In genomic region chr10:60889792-60890191, GRCm38 (mm10) we compare ENCODE assay signal across 17 mouse cellular contexts. TPM values are rescaled to one million over a fixed set of nuclear protein-coding genes. Genes with fewer than 3 reads are reported as not detected.
A peak's percentile ranks its signal among the peaks of the same experiment; 100 is the strongest.
DNase-seq lines count a peak whose midpoint lies in the region; ATAC-seq and TF ChIP-seq lines count a peak whose summit lies in the region.
"Had no signal": no experiment of that assay in that cellular context is flagged by ENCODE, and none has a peak within 500 bp of the region (broad histone marks: within the 10 kb centered on the region; RNA-seq: fewer than 3 reads in every experiment).

No protein-coding gene starts in this region.

- no peak for TF ChIP-seq RAD21 in CH12.LX (IDR thresholded peaks at IDR 0.05; ENCODE audit: low read depth, low read length)

- peaks cover 18% of the 10 kb centered on the region; the same call in 1 of the 2 replicates for H3K27me3 ChIP-seq in hindbrain, embryonic 13.5 days
- H3K27me3 ChIP-seq in hindbrain, embryonic 14.5 days (ENCODE audit: control insufficient read depth, insufficient read depth, low read length) = no peaks in the 10 kb centered on the region
- peaks cover 86% of the 10 kb centered on the region for H3K27me3 ChIP-seq in CH12.LX (replicated peaks)
- H3K27me3 ChIP-seq: intestine, embryonic 15.5 days; liver, embryonic 12.5 days had no signal

- no peak for TF ChIP-seq EP300 in CH12.LX (IDR thresholded peaks at IDR 0.05; ENCODE audit: low read length)

- TF ChIP-seq POLR2A in CH12.LX (IDR thresholded peaks at IDR 0.05; ENCODE audit: low read depth, low read length) = no peak

- H3K4me1 ChIP-seq in hindbrain, embryonic 13.5 days (replicated peaks) = peaks cover 39% of the 10 kb centered on the region
- H3K4me1 ChIP-seq in hindbrain, embryonic 14.5 days (replicated peaks; ENCODE audit: control insufficient read depth, insufficient read depth, low read length) = peaks cover 25% of the 10 kb centered on the region
- peaks cover 6 to 9% of the 10 kb centered on the region in 2 experiments; a peak in 3 of 4 replicates for H3K4me1 ChIP-seq in CH12.LX (ENCODE audit: control insufficient read depth in 1 of 2, insufficient read depth in 2 of 2)
- H3K4me1 ChIP-seq: liver, embryonic 12.5 days had no signal

- no peaks in the 10 kb centered on the region for H3K9me3 ChIP-seq in hindbrain, embryonic 13.5 days
- no peaks in the 10 kb centered on the region for H3K9me3 ChIP-seq in hindbrain, embryonic 14.5 days (ENCODE audit: control insufficient read depth, low read length)
- H3K9me3 ChIP-seq in CH12.LX (replicated peaks; ENCODE audit: low read length) = peaks cover 3% of the 10 kb centered on the region
- H3K9me3 ChIP-seq: intestine, embryonic 15.5 days; limb, embryonic 12.5 days; liver, embryonic 12.5 days had no signal

- no peak overlapping the region for H3K4me2 ChIP-seq in hindbrain, embryonic 13.5 days
- no peak overlapping the region for H3K4me2 ChIP-seq in hindbrain, embryonic 14.5 days (replicated peaks)
- H3K4me2 ChIP-seq in CH12.LX (ENCODE audit: insufficient read depth, low read depth, poor library complexity, severe bottlenecking) = peak overlapping the region; percentile 55; the same call in 1 of the 2 replicates
- H3K4me2 ChIP-seq: intestine, embryonic 15.5 days; limb, embryonic 12.5 days; liver, embryonic 12.5 days had no signal

- WGBS in hindbrain, embryonic 13.5 days = 86% methylated on average over 13 of the region's 13 CpGs
- 75% methylated on average over 13 of the region's 13 CpGs for WGBS in hindbrain, embryonic 14.5 days

- H3K79me2 ChIP-seq in CH12.LX (replicated peaks; ENCODE audit: control insufficient read depth, extremely low read depth, insufficient read depth, poor library complexity, severe bottlenecking) = no peaks in the 10 kb centered on the region

- in situ Hi-C loops in CH12.LX (cut with MboI; ENCODE audit: low pct_ligation_motif_present, low pct_unique_long_range_greater_than_20kb, low sequenced_read_pairs) = no loop called here

- intact Hi-C loops in left cerebral cortex, postnatal 4 days (cut with DNase I) = no loop called here
- intact Hi-C loops in left cerebral cortex, adult 2 months (cut with DNase I) = no loop called here

- DNase-seq in hindbrain, embryonic 14.5 days (ENCODE audit: low spot score) = no peak
- peak; percentile 18 for DNase-seq in left cerebral cortex, postnatal 4 days
- no peak for DNase-seq in left cerebral cortex, adult 2 months (ENCODE audit: extremely low spot score in 1 of 2, low spot score in 2 of 2)
- DNase-seq in CH12.LX (ENCODE audit: extremely low read depth) = no peak
- DNase-seq in brain, adult 2 months (ENCODE audit: low read depth, low spot score) = peak; percentile 26
- no peak for DNase-seq in spleen, postnatal 10 days (ENCODE audit: low spot score in 2 of 2)
- DNase-seq: adrenal gland, adult 2 months; cerebellum, adult 9-11 months; kidney, adult 9 months; kidney, postnatal 25 days; lung, adult 2 months; lung, postnatal 36 days had no signal

- TF ChIP-seq CTCF in left cerebral cortex, adult 2 months (IDR thresholded peaks at IDR 0.05) = no peak
- TF ChIP-seq CTCF in CH12.LX (conservative IDR thresholded peaks at IDR 0.05 in 1 of 2, IDR thresholded peaks at IDR 0.05 in 1 of 2; ENCODE audit: low read depth in 2 of 2, low read length in 2 of 2) = no peak

- no peak overlapping the region for H3K4me3 ChIP-seq in hindbrain, embryonic 13.5 days
- no peak overlapping the region for H3K4me3 ChIP-seq in hindbrain, embryonic 14.5 days (replicated peaks; ENCODE audit: low read length)
- no peak overlapping the region for H3K4me3 ChIP-seq in left cerebral cortex, adult 2 months
- no peak overlapping the region for H3K4me3 ChIP-seq in CH12.LX (replicated peaks in 1 of 3; ENCODE audit: low read depth in 2 of 3, low read length in 2 of 3, poor library complexity in 1 of 3)
- H3K4me3 ChIP-seq: intestine, embryonic 15.5 days; limb, embryonic 12.5 days; liver, embryonic 12.5 days had no signal

- H3K36me3 ChIP-seq in hindbrain, embryonic 13.5 days = no peaks in the 10 kb centered on the region
- no peaks in the 10 kb centered on the region for H3K36me3 ChIP-seq in hindbrain, embryonic 14.5 days (replicated peaks; ENCODE audit: control insufficient read depth, insufficient read depth)
- no peaks in the 10 kb centered on the region for H3K36me3 ChIP-seq in CH12.LX (replicated peaks in 1 of 2; ENCODE audit: control insufficient read depth in 1 of 2, insufficient read depth in 1 of 2, low read length in 1 of 2)
- H3K36me3 ChIP-seq: intestine, embryonic 15.5 days; limb, embryonic 12.5 days; liver, embryonic 12.5 days had no signal

- H3K27ac ChIP-seq in hindbrain, embryonic 13.5 days = peak overlapping the region; percentile 23; the same call in 1 of the 2 replicates
- H3K27ac ChIP-seq in hindbrain, embryonic 14.5 days = no peak overlapping the region
- H3K27ac ChIP-seq in left cerebral cortex, adult 2 months = no peak overlapping the region
- H3K27ac ChIP-seq in CH12.LX (ENCODE audit: insufficient read depth, low read depth) = no peak overlapping the region
- H3K27ac ChIP-seq: intestine, embryonic 15.5 days; limb, embryonic 12.5 days; liver, embryonic 12.5 days had no signal

- no peak overlapping the region for H3K9ac ChIP-seq in hindbrain, embryonic 13.5 days
- no peak overlapping the region for H3K9ac ChIP-seq in hindbrain, embryonic 14.5 days
- no peak overlapping the region for H3K9ac ChIP-seq in CH12.LX (ENCODE audit: insufficient read depth, low read depth)
- H3K9ac ChIP-seq: intestine, embryonic 15.5 days; limb, embryonic 12.5 days; liver, embryonic 12.5 days had no signal

- no peak for ATAC-seq in hindbrain, embryonic 13.5 days (ENCODE audit: low FRiP score)
- ATAC-seq in hindbrain, embryonic 14.5 days (ENCODE audit: low FRiP score) = no peak
- ATAC-seq: intestine, embryonic 15.5 days; liver, embryonic 12.5 days had no signal

- dilution Hi-C loops in CH12.LX (cut with MboI; ENCODE audit: extremely low pct_ligation_motif_present, extremely low pct_unique_long_range_greater_than_20kb, low sequenced_read_pairs) = no loop called here

TF ChIP-seq in CH12.LX, 34 proteins besides CTCF, POLR2A, EP300 and RAD21:
- TF ChIP-seq ZNF384 (IDR thresholded peaks at IDR 0.05; ENCODE audit: low read depth, low read length) (peak; percentile 69; the same call in 1 of the 2 replicates), NELFE (IDR thresholded peaks at IDR 0.05; ENCODE audit: low read depth, low read length) (no peak)

RNA-seq across cellular contexts. Expression of gene Unc5b, which starts 58.4 kb away (rescaled TPM):
- polyA plus RNA-seq in hindbrain, embryonic 13.5 days (2015; fragmentation: Nextera tagmentation; extraction: Ambion mirVana) = 2.5 and 3.3 TPM in 2 replicates
- 2.8 and 2.9 TPM in 2 replicates for polyA plus RNA-seq in hindbrain, embryonic 14.5 days (2014; fragmentation: Nextera tagmentation; extraction: Ambion mirVana)
- total RNA-seq in left cerebral cortex, postnatal 4 days (2021) = 1 to 10 TPM; 7.2 to 9.1 TPM
- 10 to 100 TPM in 1 of 2 experiments, 1 to 10 TPM in 1; 9.0 to 10.3 TPM for total RNA-seq in left cerebral cortex, adult 2 months (2021)
- 0.21 and 0.29 TPM in 2 replicates for total RNA-seq in CH12.LX (2012; rRNA removed)
- 0.04 and 0.05 TPM in 2 replicates for total RNA-seq in CH12.LX (2014; rRNA removed)
- 0.05 and 0.06 TPM in 2 replicates for polyA plus RNA-seq in CH12.LX (2012; ENCODE audit: insufficient read length, low read depth)
- total RNA-seq: megakaryocyte-erythroid progenitor cell, adult 5-6 weeks had no signal

Comparison
In these comparisons a context has a peak if more than half of its experiments do, and no peak if none do; other contexts are left out.
1. DNase-seq: peak in left cerebral cortex, postnatal 4 days (single experiment) and brain, adult 2 months (single experiment); none in hindbrain, embryonic 14.5 days (single experiment), left cerebral cortex, adult 2 months (0 of 2), CH12.LX (single experiment) and spleen, postnatal 10 days (0 of 2).
2. RNA of gene Unc5b, which starts 58.4 kb away (total RNA-seq): 9.0 to 10.3 TPM in left cerebral cortex, adult 2 months and 7.2 to 9.1 TPM in left cerebral cortex, postnatal 4 days; 0.04 to 0.29 TPM in CH12.LX; every median in the first group is over 4 times any median in the second.